Mouse (Mus musculus) limb, embryonic 14.5 days (tissue): Measurements from ENCODE around the gene Mapk14. TPM values are rescaled to one million over a fixed set of nuclear protein-coding genes. Genes with fewer than 3 reads are reported as not detected.

Experiments
- ATAC-seq: fragments of 200-750 bp; cut with Nextera tagmentation; 2 replicates; pipeline ENCODE4 v1.8.0; 2017; ENCODE audit warnings: low read depth, moderate number of reproducible peaks, moderate TSS enrichment; ENCODE audit not compliant: low FRiP score
- DNase-seq: peaks from one replicate; pipeline ENCODE4 v3.0.0-alpha.2; 2015; ENCODE audit warnings: low spot score
- H3K27ac ChIP-seq: fragments of 300-500 bp; sonication (generic); replicated peaks from 2 replicates; pipeline ENCODE4 v1.5.1; 2014; ENCODE audit warnings: low read depth, mild to moderate bottlenecking, low read length, moderate library complexity, mixed read lengths
- H3K27me3 ChIP-seq: fragments of 300-500 bp; sonication (generic); 2 replicates; pipeline ENCODE4 v1.6.1; 2014; ENCODE audit warnings: low read length, mixed read lengths; ENCODE audit not compliant: control insufficient read depth, insufficient read depth
- H3K36me3 ChIP-seq: fragments of 300-500 bp; sonication (generic); 2 replicates; pipeline ENCODE4 v1.6.1; 2014; ENCODE audit warnings: mild to moderate bottlenecking, low read length, moderate library complexity, mixed read lengths; ENCODE audit not compliant: control insufficient read depth, insufficient read depth
- H3K4me1 ChIP-seq: fragments of 300-500 bp; sonication (generic); 2 replicates; pipeline ENCODE4 v1.6.1; 2014; ENCODE audit warnings: antibody characterized with exemption, low read length, mixed read lengths; ENCODE audit not compliant: control insufficient read depth, insufficient read depth
- H3K4me2 ChIP-seq: fragments of 300-500 bp; sonication (generic); replicated peaks from 2 replicates; pipeline ENCODE4 v1.6.1; 2014; ENCODE audit warnings: low read depth, mild to moderate bottlenecking, low read length, moderate library complexity; ENCODE audit not compliant: severe bottlenecking
- H3K4me3 ChIP-seq: fragments of 300-500 bp; sonication (generic); replicated peaks from 2 replicates; pipeline ENCODE4 v1.5.1; 2014; ENCODE audit warnings: low read length
- H3K9ac ChIP-seq: fragments of 300-500 bp; sonication (generic); 2 replicates; pipeline ENCODE4 v1.6.1; 2014; ENCODE audit warnings: mild to moderate bottlenecking, low read depth, low read length, moderate library complexity; ENCODE audit not compliant: severe bottlenecking
- H3K9me3 ChIP-seq: fragments of 300-500 bp; sonication (generic); 2 replicates; pipeline ENCODE4 v1.6.1; 2016; ENCODE audit warnings: low read length; ENCODE audit not compliant: control insufficient read depth
- POLR2A ChIP-seq: fragments of 200-500 bp; IDR thresholded peaks from 2 replicates; pipeline ENCODE4 v1.8.0; 2012; ENCODE audit warnings: inconsistent platforms, mild to moderate bottlenecking, moderate library complexity, borderline replicate concordance; ENCODE audit not compliant: insufficient read depth, insufficient read length; ENCODE audit errors: extremely low read depth
- WGBS: fragments of 180-500 bp; shearing (Covaris S2); extraction: QIAGEN DNeasy Blood & Tissue Kit; methylation state at CpG from one replicate; pipeline ENCODE4 v1.1.7; 2014; 5-methylcytosine and 5-hydroxymethylcytosine counted together
- polyA plus RNA-seq, 2 experiments: library from polyadenylated mRNA; depleted of rRNA in 1 of 2; stranded (reverse) in 1 of 2; unstranded in 1 of 2; fragments of >200 nt; fragmentation: Nextera tagmentation in 1 of 2; extraction: Ambion mirVana in 1 of 2; gene quantifications; 2 replicates each; pipeline versions ENCODE4 v1.2.1 to v1.2.3; 2012 to 2014

Mapk14 gene
- polyA plus RNA-seq, 2 experiments, result 53.8 to 74.1 TPM

GRCm38 (mm10) chr17:28687354-28687753 is 3.8 kb upstream of the Mapk14 start:
- H3K9me3 ChIP-seq, result no peaks in the 10 kb centered on the region
- H3K27ac ChIP-seq, result no peak overlapping the region
- H3K36me3 ChIP-seq, result no peaks in the 10 kb centered on the region
- H3K27me3 ChIP-seq, result 0 out of 2 replicates have a peak, but pooled peaks cover 3% of the 10 kb centered on the region
- no peak overlapping the region for H3K9ac ChIP-seq
- no peak for ATAC-seq
- WGBS, result 54% methylated on average over 4 of the region's 4 CpGs
- no peak overlapping the region for H3K4me2 ChIP-seq
- peaks cover 6% of the 10 kb centered on the region for H3K4me1 ChIP-seq
- H3K4me3 ChIP-seq, result no peak overlapping the region
- DNase-seq, result no peak
- no peak for TF ChIP-seq POLR2A

DNA sequence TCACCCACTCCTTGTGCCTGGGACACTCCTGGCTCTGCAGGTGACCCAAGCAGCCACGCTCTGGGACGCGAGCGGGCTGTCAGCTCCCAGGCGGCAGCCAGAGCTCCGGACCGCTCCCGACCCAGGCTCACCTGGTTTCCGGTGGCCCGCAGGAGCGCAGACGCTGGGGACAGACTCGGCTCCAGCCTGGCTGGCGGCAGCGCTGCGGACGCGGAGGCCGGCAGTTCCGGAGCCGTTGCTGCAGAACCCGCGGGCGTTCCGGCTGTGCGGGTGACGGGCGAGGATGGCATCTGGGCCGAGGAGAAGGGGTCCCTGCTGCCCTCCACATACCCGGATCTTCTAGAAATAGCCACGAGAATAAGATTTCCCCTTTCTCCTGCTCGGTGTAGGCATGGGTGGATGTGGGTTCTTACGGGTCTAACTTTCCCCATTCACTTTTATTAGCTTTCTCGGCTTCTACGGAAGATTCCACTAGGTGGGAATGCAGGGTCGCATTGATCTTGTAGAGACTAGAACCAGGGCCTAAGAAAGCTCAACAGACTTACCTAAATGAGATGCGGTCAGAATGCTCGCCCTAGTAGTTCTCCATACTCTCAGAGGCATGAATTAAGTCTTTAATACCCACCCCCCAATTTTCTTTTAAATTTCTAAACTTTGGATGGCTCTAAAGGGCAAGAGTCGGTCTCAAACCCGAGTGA is 1.4 kb upstream of the Mapk14 start, which contains the start of gene Slc26a8:
TSS of gene Slc26a8 (minus strand) at position 648 of the 698 bp plus-strand sequence.
- no peak for DNase-seq
- no peaks in the 10 kb centered on the region for H3K36me3 ChIP-seq
- ATAC-seq, result no peak
- WGBS, result 11% methylated on average over 28 of the region's 40 CpGs
- H3K27me3 ChIP-seq, result 0 out of 2 replicates have a peak, but pooled peaks cover 3% of the 10 kb centered on the region
- H3K4me3 ChIP-seq, result peak within 1 kb of the TSS; percentile 98
- no peaks in the 10 kb centered on the region for H3K9me3 ChIP-seq
- peak within 1 kb of the TSS; percentile 91 for H3K9ac ChIP-seq
- H3K27ac ChIP-seq, result peak within 1 kb of the TSS; percentile 91; the same call in 1 of the 2 replicates
- H3K4me2 ChIP-seq, result peak within 1 kb of the TSS; percentile 84
- TF ChIP-seq POLR2A, result no peak
- peaks cover 17% of the 10 kb centered on the region for H3K4me1 ChIP-seq

DNA sequence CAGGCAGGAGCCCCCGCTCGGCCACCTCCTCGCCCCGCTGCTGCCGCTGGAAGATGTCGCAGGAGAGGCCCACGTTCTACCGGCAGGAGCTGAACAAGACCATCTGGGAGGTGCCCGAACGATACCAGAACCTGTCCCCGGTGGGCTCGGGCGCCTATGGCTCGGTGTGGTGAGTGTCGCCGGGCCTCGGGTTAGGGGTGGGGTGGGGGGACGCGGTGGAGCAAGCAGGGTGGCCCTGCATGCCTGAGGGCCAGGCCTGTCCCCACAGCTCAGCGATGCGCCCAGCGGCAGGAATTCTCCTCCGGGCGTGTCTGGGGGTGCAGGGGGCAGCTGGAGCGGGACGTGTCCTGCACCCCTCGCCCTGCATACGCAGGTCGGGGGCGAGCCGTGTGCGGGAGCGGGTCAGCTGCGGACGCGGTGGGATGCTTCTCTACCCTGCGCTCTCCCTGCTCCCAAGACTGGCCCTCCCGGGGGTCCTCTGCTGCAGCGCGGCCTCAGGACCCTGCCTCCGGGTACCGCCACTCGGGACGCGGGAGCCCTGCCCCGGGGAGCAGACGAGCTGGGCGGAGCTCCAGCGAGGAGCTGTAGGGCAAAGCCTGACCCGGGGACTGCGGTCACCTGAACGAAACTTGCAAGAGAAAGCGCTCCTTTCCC is 685 bp downstream of the Mapk14 start:
- Histone ChIP-seq H3K27ac (peak overlapping the region; percentile 91), H3K4me2 (peak overlapping the region; percentile 77), H3K9me3 (no peaks in the 10 kb centered on the region), H3K36me3 (no peaks in the 10 kb centered on the region), H3K9ac (peak overlapping the region; percentile 91), H3K4me3 (peak overlapping the region; percentile 98), H3K4me1 (peaks cover 17% of the 10 kb centered on the region), H3K27me3 (0 out of 2 replicates have a peak, but pooled peaks cover 3% of the 10 kb centered on the region)
- peak; percentile 20 for ATAC-seq
- under 1% methylated on average over 36 of the region's 53 CpGs for WGBS
- TF ChIP-seq POLR2A, result no peak
- DNase-seq, result no peak

- no peaks in the 10 kb centered on the region for H3K9me3 ChIP-seq
- peaks cover 17% of the 10 kb centered on the region for H3K4me1 ChIP-seq
- peak overlapping the region; percentile 98 for H3K4me3 ChIP-seq
- no peak for TF ChIP-seq POLR2A
- peak overlapping the region; percentile 91 for H3K9ac ChIP-seq
- ATAC-seq (no peak), DNase-seq (peak; percentile 27)
- H3K4me2 ChIP-seq, result peak overlapping the region; percentile 77
- H3K27me3 ChIP-seq, result 0 out of 2 replicates have a peak, but pooled peaks cover 3% of the 10 kb centered on the region
- under 1% methylated on average over 18 of the region's 18 CpGs for WGBS
- peak overlapping the region; percentile 91 for H3K27ac ChIP-seq
- H3K36me3 ChIP-seq, result no peaks in the 10 kb centered on the region
Measured at GRCm38 (mm10) chr17:28692341-28692710, 1.2 kb downstream of the Mapk14 start.

DNA sequence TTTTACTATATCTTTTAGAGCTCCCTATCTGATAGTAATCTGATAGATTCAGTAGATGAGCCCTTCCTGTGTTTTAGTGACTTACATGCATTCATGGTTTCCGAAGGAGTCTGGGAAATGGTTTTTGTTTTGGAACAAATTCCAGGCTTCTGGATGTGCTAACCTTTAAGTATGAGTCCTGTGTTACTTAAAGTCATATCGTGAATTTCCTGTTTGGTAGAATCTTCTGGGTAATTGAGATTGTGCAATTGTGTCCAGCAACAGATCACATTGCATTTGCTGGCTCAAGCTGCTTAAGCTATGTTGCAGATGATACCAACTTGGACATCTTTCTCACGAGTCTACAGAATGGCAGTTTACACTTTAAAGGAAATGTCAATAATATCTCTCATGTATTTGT is 2.0 kb downstream of the Mapk14 start:
- Histone ChIP-seq H3K27ac (no peak overlapping the region), H3K9ac (peak overlapping the region; percentile 91)
- 41% methylated on average over 3 of the region's 3 CpGs for WGBS

More for the DNA sequence above, 2.0 kb downstream of the Mapk14 start:
- no peak for TF ChIP-seq POLR2A
- Histone ChIP-seq H3K4me3 (peak overlapping the region; percentile 98), H3K27me3 (0 out of 2 replicates have a peak, but pooled peaks cover 3% of the 10 kb centered on the region), H3K9me3 (no peaks in the 10 kb centered on the region), H3K36me3 (no peaks in the 10 kb centered on the region), H3K4me2 (peak overlapping the region; percentile 77), H3K4me1 (peaks cover 17% of the 10 kb centered on the region)
- DNase-seq (no peak), ATAC-seq (no peak)
